Mouse (Mus musculus): ENCODE measurements around the gene Ppp1r21.

The Ppp1r21 gene

DNA sequence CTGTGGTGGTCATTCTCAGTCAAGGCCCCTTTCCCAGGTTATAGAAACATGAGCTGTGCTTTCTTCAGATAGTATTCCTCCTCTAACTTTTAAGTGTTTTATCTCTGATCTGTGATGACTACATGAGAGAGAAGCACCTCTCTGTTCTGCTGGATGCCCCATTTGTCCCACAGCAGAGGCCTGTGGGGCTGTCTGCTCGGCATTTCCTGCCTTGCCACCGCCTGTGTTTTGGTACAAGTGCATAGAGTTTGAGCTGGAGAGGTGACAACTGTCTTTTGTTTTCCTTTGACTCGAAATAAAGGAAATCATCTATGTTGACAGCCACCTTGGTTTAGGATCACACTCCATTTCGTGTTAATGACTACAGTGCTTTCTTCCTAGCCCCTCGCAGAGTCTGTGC is 44.9 kb downstream of the Ppp1r21 start:
- DNase-seq (ENCODE audit: low spot score in 2 of 2) = peak in 1 of 2 experiments; percentile 39

DNA sequence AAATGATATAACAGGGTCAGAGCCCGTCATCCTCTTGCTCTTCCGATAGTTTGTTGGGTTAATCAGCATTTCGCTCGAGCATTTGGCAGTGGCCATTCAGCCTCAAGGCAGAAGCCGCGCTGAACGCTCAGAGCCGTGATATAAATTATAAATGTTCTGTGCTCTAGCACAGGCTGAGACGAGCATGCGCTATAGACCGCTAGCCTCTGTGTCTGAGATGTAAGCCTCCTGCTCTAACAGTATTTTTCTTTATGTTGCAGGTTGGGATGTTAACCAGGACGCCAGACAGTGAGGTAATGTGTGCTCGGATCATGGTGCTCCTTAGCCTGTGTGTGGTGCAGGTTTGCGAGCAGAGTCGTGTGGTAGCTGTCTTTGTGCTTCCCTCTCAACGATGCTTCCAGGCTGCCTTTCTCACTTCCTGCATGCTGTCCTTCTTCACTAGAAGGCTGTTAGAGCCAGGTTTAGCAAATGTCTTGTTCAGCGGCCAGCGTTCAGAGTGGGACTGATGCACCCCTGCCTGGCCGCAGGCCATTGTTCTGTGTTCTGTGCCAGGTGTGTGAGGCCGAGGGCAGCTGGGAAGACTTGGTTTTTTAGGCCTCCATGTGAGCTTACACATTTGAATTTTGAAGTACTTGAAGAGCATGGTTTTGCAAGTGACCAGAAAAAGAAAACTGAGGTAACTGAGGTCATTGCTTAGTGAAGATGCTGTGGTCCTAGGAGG is 48.8 kb downstream of the Ppp1r21 start:
- DNase-seq (ENCODE audit: low spot score in 2 of 2) = no peak

DNA sequence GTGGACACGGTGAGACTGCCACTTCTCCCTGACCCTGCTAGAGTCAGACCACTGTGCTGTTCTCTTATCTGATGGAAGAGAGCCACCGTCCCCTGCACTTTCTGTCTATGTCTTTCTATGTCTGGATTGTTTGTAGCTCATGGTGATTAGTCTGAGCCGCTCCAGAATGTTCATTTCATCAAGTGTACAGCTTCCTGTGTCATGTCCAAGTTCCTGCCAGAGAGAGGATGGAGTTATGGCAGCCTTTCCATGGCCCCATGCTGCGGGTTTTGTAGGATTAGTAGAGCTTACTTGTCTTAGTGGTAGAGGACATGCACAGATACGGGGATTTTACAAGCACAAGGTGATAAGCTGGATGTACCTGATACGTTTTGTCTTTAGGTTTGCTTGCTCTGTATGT is 50.6 kb downstream of the Ppp1r21 start:
- DNase-seq (ENCODE audit: low spot score in 2 of 2) = no peak

DNA sequence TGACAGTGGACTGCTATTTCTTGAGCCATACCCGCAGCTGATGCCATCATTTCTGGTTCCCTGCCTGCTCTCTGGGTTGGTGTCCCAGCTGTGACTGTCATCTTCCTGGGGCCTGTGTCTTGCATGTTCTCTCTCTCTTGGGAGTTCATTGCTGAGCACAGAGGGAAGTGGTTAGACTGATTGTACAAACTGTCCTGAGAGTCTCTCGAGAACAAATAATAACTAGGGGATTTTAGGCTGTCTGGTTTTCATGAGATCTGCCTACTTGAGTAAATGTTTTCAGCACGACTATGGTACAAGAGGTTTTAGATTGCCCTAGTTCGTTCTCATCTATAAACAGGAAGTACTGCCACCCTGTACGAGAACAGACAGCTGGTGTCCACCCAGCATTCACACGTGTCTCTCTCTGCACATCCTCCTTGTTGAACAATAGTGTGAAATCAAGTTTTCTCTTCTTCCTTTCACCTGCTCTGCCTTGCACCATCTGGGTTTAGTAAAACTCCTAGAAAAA is 51.6 kb downstream of the Ppp1r21 start:
- peak; percentile 52 to 57 for DNase-seq (ENCODE audit: low spot score in 2 of 2)

DNA sequence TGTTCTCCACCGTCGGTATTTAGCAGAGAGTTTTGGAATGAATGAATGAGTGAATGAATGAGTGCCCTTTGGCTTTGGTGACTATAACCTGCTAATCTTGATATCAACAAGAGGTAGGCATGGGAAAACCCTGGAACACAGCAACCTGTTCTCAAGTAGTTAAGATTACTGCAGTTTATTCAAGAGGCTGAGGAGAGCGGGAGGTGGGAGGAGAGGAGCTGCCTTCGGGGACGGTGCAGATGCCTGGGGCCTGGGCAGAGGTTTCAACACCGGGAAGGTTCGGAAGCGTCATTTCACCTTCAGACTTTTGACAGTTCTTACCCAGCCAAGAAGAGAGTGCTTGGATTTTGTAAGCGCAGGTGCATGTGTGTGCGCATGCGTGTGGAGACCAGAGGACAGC is 53.1 kb downstream of the Ppp1r21 start:
- DNase-seq (ENCODE audit: low spot score in 2 of 2) = no peak

DNA sequence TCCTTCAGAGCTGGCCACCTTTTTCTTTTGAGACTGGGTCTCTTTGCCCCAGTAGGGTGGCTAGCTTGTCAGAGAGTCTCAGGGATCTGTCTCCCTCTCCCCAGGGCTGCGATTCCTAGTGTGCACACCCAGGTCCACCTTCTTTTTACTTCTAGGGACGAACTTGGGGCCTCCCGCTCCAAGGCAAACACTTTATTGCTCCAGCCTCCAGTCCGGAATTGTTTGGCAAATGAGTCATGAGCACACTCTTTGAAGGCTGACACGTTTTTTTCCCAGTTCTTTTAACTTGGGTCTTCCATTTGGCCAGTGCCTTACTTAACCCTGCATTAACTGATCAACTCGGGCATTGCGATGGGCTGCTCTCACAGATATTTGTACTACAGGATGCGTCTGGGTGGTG is 53.5 kb downstream of the Ppp1r21 start:
- DNase-seq (ENCODE audit: low spot score in 2 of 2) = no peak

DNA sequence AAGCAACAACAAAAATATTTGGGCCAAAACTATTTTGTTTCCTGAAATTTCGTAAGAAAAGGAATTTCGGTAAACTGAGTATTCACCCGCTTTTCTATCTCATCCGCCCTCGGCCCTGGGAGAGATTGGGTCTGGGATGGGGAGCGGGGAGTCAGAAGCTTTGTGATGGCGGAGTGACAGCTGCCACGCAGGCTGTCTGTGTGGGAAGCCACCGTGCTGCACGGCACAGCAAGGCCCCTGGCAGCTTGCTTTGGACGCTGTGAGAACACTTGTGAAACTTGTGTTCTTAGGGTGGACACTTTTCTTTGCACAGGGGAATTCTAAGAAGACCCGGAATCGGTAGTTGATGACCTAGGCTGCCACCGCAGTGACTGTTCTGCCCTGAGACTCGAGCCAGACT is 57.5 kb downstream of the Ppp1r21 start:
- no peak for DNase-seq (ENCODE audit: low spot score in 2 of 2)

DNA sequence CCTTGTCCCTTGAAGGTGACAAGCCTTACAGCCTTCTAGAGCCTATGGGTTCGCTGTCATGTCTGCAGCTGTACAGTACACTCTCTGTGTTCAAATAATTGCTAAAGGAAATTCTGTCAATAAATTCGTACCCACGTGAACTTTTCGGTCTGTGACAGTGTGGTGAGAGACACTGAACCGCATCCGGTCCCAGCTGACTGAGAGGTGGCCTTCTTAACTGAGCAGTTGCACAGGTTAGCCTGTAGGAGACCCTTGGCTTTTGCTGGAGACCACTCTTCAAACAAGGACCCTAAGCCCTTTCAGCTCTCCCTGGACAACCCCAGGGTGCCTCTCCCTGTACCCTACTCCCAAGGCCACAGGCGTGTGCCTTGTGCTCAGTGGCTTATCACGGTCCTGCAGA is 58.3 kb downstream of the Ppp1r21 start:
- DNase-seq (ENCODE audit: low spot score in 2 of 2) = no peak

DNA sequence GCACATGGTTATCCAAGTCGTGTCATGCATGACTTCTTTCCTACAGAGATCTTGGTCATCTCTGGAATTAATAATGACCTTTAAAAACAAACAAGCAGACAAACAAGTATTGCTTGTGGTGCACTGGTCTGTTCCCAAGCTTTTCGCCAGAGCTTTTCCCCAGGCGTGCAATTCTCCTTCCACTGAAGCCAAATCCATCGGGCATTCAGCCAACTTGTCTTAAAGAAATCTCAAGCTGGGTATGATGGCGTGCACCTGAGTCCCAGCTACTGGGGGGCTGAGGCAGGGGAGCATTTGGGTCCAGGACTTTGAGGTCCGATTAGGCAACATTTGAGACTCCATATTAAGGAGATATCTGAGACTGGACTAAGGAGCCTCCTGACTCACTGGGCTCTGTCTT is 60.3 kb downstream of the Ppp1r21 start:
- no peak for DNase-seq (ENCODE audit: low spot score in 2 of 2)

DNA sequence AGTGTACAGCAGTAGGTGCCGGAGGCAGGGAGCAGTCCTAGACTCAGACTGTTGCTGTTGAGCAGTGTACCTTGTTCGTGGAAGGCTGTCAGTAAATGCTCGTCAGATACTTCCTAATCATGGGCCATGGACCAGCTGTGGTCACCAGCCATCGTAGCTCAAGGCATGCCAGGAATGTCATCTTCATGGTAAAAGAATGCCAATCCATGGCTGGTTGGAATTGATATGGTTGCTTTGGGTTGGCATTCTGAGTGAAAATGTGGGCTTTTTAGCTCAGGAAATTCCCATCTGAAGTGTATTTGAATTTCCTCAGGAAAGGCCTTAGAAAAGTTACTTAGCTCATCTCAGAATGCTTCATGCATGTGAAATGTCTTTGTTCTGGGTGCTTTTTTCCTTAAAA is 65.2 kb downstream of the Ppp1r21 start:
- DNase-seq (ENCODE audit: low spot score in 2 of 2) = no peak

DNA sequence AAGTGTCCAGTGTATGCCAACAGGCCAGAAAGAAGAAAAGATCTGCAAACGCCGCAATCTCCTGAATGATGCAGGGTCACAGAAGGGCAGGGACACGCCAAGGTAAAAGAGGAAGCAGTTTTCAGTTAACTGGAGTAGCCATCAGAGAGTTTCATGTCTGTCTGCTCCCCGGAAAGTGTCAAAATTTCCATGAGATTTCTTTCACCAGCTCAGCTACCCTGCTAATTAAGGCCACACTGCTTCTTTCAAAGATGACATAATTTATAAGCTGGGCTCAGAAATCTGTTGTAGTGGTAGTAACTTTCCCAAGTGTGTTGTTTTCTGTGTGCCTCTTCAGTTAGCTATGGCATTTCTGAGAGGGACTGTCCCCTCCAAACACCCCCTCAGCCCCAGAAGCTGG is 66.2 kb downstream of the Ppp1r21 start:
- no peak for DNase-seq (ENCODE audit: low spot score in 2 of 2)

DNA sequence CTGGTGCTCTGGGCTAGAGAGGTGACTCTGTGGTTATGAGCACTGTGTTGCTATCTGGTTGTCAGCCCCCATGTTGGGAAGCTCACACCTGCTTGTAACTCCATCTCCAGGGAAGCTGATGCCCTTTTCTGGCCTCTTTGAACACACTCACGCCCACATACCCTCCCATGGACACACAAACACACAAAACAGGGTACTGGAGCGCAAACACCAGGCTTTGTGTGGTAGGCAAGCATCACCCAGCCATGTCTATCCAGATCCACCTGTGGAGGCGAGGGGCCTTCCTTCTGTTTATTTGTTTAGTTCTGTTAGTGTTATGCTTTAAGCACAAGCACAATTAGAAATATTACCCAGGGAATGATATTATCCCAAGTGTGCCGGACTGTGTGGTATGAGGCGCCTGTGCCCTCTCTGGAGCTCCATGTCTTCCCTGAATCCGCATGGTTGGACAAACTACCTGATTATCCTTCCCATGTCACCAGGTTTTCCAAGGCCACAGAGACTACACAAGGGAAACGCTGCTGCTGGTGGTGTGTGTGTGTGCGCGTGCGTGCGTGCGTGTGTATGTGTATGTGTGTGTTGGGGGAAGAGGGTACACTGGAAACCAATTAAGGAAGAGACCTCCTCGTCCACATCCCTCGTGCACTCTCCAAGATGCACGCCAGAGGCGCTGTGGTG is 66.8 kb downstream of the Ppp1r21 start:
- peak in 1 of 2 experiments; percentile 71 for DNase-seq (ENCODE audit: low spot score in 2 of 2)

DNA sequence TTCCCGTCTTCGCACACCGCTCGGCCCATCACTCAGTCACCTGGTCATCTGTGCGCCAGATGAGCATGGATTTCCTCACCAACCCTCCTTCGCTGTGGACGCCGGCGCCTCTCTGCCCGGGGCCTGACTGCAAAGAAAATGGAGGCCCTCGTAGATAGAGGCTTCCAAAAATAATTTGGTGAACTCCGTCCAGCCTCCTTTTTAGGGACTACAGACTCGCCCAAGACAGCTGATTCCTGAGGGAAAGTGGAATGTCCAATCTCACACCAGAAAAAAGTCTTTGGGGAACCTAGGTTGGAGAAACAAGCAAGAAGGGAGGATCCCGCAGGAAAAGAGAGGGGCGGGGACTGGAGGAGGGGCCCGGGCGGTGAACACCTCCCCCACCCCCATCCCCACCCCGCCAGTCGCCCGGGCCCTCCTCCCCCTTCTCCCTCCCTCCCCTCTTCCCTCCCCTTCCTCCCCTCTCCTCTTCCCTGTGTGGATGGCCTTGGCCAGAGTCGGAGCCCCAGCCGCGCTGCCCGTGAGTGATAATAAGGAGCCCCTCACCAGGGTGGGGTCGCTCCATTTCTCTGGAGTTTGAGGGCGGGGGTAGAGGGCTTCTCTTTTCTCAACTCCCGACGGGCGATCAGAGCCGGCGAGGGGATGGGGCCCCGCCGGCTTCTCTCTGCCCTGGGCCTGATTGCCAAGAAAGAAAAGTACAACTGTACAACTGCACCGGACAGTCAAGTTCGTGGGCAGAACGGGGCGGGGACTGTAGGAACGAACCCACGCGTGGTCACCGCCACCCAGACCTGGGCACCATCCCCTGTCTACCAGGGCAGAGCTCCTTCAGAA is 67.5 kb downstream of the Ppp1r21 start, which contains the start of gene Ston1:
TSS of gene Ston1 (plus strand) at position 463 of the 834 bp plus-strand sequence.
- DNase-seq (ENCODE audit: low spot score in 2 of 2) = peak in 1 of 2 experiments; percentile 55

DNA sequence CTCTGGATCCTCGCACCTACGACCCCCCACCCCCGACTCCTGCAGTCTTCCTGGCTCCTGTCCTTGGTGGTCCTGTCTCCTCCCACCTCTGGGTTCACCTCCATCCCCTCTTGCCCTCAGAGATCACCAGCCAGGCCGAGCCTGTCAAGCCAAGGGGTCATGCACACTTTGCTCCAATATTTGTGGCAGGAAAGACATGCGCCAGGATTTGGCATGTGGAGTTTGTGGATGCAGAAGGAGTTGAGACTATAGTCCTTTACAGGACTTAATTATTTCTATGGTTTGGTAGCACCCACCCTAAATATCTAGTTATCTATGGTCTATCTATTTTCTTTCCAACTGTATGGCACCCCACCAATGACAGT is 68.1 kb downstream of the Ppp1r21 start:
- DNase-seq (ENCODE audit: low spot score in 2 of 2) = no peak

DNA sequence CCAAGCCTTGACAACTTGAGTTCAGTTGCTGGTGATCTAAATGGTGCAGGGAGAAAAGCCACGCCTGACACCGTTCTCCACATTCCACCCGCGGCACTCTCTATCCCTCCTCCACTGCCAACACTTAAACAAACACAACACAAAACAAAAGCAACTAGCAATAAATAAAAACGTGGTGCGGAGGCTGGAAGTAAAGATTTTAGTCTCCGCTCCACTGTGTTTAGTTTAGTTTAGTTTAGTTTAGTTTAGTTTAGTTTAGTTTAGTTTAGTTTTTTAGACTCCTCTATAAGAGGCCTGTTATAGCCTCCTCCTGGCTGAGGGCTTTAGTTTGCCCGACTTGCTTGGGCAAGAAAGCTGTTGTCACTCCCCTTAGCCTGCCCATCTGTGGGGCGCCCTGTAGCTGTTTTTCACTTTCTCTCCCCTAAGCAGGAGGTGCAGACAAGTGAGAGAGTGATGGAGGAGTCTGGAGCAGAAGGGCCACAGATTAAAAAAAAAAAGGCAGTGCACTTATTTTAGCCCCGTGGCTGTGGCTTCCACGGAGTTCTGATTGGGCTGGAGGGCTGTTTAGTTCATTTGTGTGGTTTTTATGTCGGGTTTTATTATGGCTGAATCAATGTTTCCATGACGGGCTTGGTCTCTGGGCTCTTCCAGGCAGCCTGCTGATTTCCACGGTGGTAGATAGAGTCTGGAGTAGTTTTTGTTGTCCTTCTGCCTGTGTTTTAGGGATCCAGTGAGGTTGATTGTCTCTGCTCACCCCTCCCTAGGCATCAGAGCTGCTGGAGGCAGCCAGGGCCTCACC is 68.9 kb downstream of the Ppp1r21 start:
- DNase-seq (ENCODE audit: low spot score in 2 of 2) = no peak

DNA sequence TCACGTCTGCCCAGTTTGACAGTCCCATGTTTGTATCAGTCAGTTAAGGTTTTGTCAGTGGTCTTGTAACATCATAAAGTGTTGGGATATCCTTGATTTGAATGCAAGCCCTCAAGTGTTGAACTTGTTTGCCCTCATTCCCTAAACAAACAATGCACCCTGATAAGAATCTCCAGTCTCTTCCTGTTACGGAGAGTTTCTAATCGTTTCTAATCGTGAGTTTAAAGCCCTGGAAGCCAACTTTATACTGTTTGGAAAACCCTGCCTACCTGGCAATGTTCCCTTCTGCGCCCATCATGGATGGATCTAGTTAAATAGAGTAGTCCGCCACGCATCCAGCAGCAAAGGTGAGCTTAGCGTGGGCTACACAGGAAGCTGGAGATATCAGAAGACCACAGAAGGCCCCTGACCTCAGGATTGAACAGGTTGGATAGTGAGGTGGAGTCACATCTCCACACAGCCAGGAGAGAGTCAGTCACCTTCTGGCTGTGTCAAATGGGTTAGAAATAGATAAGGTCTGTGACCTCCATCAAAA is 70.6 kb downstream of the Ppp1r21 start:
- no peak for DNase-seq (ENCODE audit: low spot score in 2 of 2)

DNA sequence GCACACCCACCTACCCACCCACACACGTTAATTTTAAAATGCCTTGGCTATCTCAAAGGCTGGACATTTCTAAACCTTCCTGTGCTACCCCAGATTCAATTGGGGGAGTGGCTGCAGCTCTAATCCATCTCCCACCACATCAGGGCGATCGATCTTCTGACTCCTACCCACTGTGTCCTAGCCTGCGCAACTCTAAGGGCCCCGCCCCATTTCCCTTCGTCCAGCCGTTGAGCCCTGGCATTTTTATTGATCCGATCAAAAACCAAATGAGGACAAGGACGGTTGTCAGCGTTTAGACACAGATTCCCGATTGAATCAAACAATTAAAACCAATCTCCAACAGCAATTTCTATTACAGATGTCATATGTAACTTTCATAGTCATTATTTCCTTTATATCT is 74.0 kb downstream of the Ppp1r21 start:
- DNase-seq (ENCODE audit: low spot score in 2 of 2) = no peak

DNA sequence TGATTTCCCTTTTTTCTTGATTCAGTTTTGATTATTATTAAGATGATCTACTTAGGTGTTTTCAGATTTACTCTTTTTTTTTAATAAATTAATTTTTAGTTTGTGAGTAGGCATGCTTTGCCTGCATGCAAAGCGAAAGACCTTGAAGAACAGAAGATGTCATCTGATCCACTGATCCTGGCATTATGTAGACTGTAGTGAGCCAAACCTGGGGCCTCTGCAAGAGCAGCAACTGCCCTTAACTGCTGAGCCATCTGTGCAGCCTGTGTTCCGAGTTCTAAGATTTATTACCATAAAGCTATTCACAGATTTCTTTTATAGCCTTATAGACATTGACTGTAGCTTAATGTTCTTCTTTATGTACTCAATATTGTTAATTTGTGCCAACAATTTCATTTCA is 76.1 kb downstream of the Ppp1r21 start:
- DNase-seq (ENCODE audit: low spot score in 2 of 2) = no peak

DNA sequence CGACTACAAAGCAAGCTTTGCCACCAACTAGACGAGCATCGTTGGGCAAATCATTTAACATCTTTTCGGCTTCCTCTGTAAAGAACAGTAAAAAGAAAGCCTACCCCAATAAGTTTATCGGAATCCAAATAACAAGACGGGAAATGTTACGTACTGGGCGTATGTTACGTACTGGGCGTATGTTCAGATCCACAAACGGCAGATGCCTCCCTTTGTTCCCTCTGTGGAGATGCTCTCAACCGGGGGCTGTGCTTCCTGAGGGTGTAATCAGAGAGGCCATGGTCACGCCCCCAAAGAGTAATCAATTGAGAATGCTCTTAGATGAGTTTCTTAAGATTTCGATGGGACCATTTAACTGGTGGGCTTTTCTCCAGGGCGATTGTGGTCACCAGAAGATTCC is 79.4 kb downstream of the Ppp1r21 start:
- no peak for DNase-seq (ENCODE audit: low spot score in 2 of 2)

DNA sequence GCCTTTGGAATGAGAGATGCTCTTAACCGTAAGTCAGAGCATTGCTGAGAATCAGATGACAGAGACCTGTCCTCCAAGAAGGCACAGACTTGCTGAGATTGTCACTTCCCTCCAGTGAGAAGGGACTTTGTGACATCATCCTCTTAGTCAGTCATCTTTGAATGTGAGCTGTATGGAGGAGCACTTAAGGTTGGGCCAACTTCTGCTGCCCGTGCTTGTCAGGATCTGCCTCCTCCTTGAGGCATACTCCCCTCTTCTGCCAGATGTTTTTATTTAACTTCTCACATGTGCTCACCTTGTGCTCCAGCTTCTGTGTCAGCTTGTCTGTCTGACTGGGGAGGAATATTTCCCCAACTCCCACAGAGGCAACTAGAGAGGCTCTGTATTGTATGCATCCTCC is 81.1 kb downstream of the Ppp1r21 start:
- DNase-seq (ENCODE audit: low spot score in 2 of 2) = no peak

DNA sequence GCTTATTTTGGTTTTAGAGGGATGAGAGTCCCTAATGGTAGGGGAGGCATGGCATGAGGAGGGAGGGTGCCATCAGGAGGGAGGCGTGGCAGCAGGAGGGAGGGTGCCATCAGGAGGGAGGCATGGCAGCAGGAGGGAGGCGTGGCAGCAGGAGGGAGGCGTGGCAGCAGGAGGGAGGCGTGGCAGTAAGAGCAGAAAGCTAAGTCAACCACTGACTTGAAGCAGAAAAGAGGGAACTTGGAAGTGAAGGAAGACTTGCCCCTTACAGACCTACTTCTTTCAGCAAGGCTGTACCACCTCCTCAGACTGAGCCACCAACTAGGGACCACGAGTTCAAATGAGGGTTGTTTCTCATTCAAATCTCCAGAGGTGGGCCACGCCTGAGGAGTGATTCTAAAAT is 83.3 kb downstream of the Ppp1r21 start:
- no peak for DNase-seq (ENCODE audit: low spot score in 2 of 2)

Data from thymus, postnatal 10 days (tissue).